Mouse (Mus musculus) thymus, postnatal 0 days (tissue): ENCODE measurements around the gene Akap8. TPM values are rescaled to one million over a fixed set of nuclear protein-coding genes. Genes with fewer than 3 reads are reported as not detected.

Experiments used
- DNase-seq: peaks from one replicate; pipeline ENCODE4 v3.0.0-alpha.2; 2015; ENCODE audit warnings: low spot score
- polyA plus RNA-seq: library from polyadenylated mRNA; unstranded; fragments of >200 nt; fragmentation: Nextera tagmentation; extraction: Ambion mirVana; gene quantifications from 2 replicates; pipeline ENCODE4 v1.2.1, GENCODE M21; 2015

Akap8 gene
- polyA plus RNA-seq, 1 experiment from 2014 or later, result 82.9 TPM

GRCm38 (mm10) chr17:32349037-32349732, 28.1 kb upstream of the Akap8 start:
- DNase-seq, result peak; percentile 69

- DNase-seq, result no peak
Observed at GRCm38 (mm10) chr17:32348406-32348805, 27.4 kb upstream of the Akap8 start.

DNA sequence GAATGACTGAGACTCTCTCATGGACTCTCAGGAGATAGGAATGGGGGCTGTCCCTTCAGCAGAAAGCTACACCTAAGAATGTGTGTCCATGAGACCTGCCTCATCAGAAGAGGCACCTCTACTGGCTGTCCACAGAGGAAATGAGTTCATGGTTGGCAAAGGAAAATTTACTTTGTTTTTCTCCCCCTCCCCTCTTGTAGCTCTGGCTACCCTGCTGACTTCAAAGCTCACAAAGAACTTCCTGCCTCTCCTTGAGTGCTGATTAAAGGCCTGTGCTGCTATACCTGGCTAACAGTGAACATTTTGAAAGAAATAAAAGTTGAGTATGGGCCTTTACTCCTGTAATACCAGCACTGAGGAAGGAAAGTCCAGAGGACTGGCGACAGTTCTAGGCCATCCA, 20.1 kb upstream of the Akap8 start:
- peak; percentile 9 for DNase-seq

GRCm38 (mm10) chr17:32340110-32340509, 19.1 kb upstream of the Akap8 start:
- no peak for DNase-seq

DNA sequence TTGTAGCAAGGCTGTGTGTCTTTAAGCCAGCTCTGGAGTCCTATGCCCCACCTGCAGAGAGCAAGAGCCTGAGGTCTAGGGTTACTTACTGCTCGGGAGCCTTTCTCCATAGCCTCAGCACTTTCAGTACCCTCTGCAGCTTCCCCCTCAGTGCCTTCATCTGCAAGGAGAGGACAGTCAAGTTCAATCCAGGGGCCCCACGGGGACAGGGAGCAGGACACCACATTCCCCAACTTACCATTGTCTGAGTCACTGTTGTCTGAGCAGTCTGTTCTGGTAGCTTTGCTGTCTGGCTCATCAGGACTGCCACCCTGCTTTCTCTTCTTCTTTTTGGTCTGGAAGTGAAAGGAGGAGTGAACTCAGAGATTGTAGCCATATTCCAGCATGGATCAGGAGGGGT, 14.8 kb upstream of the Akap8 start:
- DNase-seq, result no peak

- DNase-seq, result no peak
Observed at GRCm38 (mm10) chr17:32334921-32335320, 13.9 kb upstream of the Akap8 start.

DNA sequence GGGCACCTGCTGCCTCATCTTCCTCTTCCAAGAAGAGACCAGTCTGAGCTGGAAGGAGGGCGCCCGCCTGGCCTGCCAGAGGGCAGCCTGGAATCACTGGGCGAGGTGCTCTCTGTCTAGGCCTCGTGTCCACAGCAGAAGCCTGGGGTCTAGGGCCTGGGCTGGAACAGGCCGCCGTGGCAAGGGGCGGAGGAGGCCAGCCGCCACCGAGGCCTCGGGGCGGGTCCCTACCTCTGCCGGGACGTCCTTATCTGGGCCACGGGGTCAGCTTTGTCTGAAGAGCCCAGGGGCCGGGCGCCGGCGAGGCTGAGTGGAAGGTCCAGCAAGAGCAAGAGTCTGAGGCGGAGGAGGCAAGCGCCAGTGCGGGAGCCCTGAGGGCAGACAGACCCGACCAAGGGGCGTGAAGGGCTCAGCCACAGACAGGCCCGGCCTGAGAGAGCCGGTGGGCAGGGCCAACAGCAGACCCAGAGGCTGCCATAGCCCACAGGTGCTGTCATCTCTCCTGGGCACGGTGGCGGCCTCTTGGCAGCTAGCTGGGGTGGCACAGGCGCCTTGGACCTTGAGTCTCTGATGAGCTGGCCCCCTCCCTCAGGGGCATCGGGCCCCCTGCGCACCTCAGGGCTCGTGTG, 12.8 kb upstream of the Akap8 start:
- no peak for DNase-seq

GRCm38 (mm10) chr17:32327501-32327900, 6.5 kb upstream of the Akap8 start:
- no peak for DNase-seq

DNA sequence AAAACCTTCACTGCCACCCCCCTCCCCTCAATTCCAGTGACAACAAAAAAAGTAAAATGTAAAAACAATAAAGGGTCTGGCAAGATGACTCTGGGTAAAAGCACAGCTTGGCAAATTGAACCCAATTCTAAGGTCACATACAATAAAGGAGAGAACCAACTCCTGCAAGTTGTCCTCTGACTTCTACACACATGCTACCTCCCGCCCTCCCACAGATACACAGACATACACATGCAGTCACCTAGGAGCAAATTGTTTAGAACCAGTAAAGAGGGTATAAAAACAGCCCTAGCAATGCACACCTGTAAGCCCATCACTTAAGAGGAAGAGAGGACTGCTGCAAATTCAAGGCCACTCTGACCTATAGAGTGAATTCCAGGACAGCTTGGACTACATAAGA, 1.8 kb upstream of the Akap8 start:
- no peak for DNase-seq

DNA sequence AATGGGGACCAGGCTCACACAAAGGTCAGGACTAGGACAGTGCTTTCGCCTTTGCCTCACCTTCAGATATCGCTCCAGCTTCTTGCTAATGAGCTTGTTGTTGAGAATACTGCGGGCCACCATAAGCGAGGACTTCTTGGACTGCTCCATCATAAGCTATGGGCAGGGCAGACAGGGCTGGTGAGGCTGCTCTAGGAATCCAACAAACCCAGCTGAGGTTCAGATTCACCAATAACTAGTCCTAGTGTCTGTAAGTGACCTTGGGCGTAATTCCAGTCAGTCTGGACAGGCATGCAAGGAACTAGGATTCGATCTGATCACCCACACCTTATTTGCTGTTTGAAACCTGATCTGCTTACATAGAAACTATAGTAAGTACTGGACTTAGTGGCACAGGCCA, 798 bp upstream of the Akap8 start:
- no peak for DNase-seq

DNA sequence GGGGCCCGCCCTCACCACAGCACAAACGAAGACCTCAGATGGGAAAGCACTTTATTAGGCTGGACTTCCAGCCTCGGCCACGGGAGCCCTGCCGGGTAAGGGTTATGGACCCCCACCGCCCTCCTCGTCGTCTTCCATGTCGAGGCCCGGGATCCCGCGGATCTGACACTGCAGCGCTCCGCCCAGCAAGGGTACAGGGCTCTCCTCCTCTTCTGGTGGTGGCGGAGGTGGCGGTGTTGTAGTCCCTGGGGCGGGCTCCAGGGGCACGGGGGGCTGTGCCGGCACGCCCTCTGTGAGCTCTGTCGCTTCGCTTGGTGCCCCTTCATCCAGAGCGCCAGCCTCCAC, 324 bp upstream of the Akap8 start:
- peak; percentile 89 for DNase-seq

GRCm38 (mm10) chr17:32319950-32320349, 1.1 kb downstream of the Akap8 start:
- DNase-seq, result no peak

DNA sequence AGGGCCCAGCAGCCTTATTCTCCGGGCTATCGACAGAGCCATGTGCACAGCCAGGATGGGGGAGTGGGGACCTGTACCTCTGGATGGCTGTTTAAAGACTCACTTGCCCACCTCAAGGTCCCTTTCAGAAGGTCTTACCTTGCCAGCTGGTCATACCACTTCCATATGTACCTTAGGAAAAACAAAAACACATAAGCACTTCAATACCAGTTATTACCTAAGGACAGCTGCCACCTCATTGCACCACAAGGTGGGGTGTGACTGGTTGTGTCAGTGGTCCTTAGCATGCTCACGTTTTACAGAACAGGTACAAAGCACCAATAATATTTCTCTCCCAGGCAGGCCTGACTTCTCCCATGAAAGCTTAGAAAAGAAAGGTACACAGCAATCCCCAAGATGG, 3.3 kb downstream of the Akap8 start:
- no peak for DNase-seq

DNA sequence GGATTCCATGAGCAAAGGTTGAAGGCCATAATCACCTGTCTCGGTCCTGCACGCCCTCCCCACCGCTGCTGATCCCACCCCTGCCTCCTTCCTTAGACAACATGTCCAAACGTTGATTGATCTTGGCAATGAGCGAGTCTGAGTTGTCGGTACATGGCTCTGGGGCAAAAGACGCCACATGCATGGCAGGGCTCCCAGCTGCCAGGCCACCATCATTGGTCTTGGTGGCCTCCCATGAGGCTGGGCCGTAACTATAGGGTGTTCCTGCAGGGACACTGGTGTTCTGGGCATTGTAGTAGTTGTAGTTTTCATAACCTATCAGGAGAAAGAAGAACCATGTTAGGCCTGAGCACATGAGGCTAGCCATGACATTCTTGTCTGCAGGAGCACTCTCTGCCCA, 4.0 kb downstream of the Akap8 start:
- DNase-seq, result no peak

- no peak for DNase-seq
Observed at GRCm38 (mm10) chr17:32315560-32315959, 5.5 kb downstream of the Akap8 start.

DNA sequence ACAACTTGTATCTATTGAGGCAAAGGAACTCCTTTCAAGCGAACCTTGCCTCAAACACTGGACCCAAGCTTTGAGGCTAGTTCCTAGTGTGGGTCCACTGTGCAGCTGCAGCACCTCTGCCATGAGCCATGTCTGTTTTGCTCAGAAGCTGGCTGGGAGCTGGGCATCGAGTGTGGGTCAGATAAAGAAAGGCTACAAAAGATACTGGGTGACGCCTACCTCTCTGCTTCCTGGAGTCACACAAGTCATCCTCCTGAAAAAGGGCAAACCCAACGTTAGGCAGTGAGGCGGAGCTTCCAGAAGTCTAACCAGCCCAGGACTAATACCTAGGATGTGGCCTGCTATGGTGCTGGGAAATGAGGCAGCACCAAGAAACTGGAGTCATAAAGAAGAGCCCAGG, 7.1 kb downstream of the Akap8 start:
- no peak for DNase-seq

DNA sequence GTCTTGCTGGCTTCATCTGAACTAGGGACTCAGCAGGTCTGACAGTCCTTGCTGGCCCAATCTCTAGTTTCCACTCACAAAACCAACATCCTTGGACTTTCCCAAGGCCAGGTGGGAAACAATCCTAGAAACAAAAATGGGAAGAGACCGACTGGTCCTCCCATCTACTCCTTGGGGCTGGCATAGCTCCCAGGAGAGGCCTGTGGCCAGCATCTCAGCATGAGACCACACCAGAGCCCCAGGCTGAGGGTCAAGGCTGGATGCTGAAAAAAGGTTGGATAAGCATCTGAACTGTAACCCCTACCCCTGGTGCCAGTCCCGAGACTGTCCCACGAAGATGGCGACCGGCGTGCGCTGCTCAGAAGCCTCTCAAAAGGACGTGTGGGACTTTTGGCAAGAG, 8.2 kb downstream of the Akap8 start:
- no peak for DNase-seq

- no peak for DNase-seq
Observed at GRCm38 (mm10) chr17:32307963-32308362, 13.1 kb downstream of the Akap8 start.

- no peak for DNase-seq
Observed at GRCm38 (mm10) chr17:32298125-32298524, 22.9 kb downstream of the Akap8 start.

DNA sequence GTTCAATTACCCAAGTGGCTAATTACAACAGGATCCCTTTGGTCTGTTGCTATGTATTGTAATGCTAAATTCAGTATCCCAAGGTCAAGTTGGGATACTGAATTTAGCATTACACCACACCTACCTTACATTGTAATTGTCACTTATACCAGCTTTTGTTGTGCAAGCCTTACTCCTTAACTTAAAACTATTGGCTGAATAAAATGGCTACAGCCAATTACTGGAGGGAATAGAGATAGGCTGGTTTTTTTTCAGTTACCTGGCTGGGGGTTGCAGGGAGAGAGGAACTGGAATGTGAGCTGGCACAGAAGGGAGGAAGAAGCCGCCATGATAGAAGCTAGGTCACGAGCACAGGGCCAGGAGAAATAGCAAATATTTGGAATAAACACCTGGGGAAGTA, 25.1 kb downstream of the Akap8 start:
- DNase-seq, result no peak

GRCm38 (mm10) chr17:32295160-32295559, 25.9 kb downstream of the Akap8 start:
- DNase-seq, result no peak

DNA sequence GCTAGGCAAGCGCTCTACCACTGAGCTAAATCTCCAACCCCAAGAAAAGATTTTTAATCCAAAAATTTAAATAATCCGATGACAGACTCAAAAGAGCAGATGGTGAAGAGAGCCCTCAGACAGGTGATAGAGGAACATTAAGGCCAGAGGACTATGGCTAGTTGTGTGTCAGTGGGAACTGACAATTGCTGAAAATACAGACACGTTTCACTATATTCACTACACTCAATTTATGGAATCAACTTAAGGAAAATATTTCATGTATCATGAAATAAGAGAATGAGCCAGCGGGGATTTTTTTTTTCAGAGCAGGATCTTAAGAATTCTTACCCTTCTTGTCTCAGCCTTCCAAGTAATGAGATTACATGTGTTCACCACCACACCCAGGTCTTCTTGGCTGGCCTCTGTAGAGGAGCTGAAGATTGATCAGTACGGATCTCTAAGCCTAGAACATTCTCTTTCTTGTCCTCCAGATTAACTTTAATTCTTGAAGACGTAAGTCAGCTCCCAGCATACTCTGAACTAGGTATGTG, 35.8 kb downstream of the Akap8 start:
- DNase-seq, result no peak
